Mouse (Mus musculus) liver, adult 2 months (tissue): ENCODE data around the gene BC107364. TPM values are rescaled to one million over a fixed set of nuclear protein-coding genes. Genes with fewer than 3 reads are reported as not detected.
A peak's percentile ranks its signal among the peaks of the same experiment; 100 is the strongest.

Source experiments
- DNase-seq: peaks from one replicate; pipeline ENCODE4 v3.0.0-alpha.2; 2011; ENCODE audit warnings: low read depth, low spot score; ENCODE audit errors: extremely low read depth
- H3K27ac ChIP-seq: fragments of 200-500 bp; replicated peaks from 2 replicates; pipeline ENCODE4 v1.5.1; 2012; ENCODE audit warnings: low read depth, mild to moderate bottlenecking, control low read depth, inconsistent platforms, low read length; ENCODE audit not compliant: insufficient read depth
- H3K27me3 ChIP-seq: fragments of 200-500 bp; 2 replicates; pipeline ENCODE4 v1.6.1; 2012; ENCODE audit warnings: mild to moderate bottlenecking, moderate library complexity, low read length, inconsistent platforms; ENCODE audit not compliant: control insufficient read depth, insufficient read depth
- H3K36me3 ChIP-seq: fragments of 200-500 bp; 2 replicates; pipeline ENCODE4 v1.6.1; 2012; ENCODE audit warnings: low read length, inconsistent platforms; ENCODE audit not compliant: control insufficient read depth, insufficient read depth
- H3K4me1 ChIP-seq: fragments of 200-500 bp; 2 replicates; pipeline ENCODE4 v1.6.1; 2011; ENCODE audit warnings: low read length; ENCODE audit not compliant: control insufficient read depth, insufficient read depth
- H3K4me3 ChIP-seq: fragments of 200-500 bp; 2 replicates; pipeline ENCODE4 v1.5.1; 2011; ENCODE audit warnings: low read depth, mild to moderate bottlenecking, control low read depth, low read length, moderate library complexity; ENCODE audit not compliant: insufficient read depth
- H3K79me2 ChIP-seq: fragments of 200-500 bp; 2 replicates; pipeline ENCODE4 v1.6.1; 2012; ENCODE audit warnings: inconsistent platforms, mild to moderate bottlenecking, low read length, moderate library complexity; ENCODE audit not compliant: control insufficient read depth, insufficient read depth
- H3K9ac ChIP-seq: fragments of 200-500 bp; 2 replicates; pipeline ENCODE4 v1.6.1; 2012; ENCODE audit warnings: low read depth, mild to moderate bottlenecking, control low read depth, inconsistent platforms, low read length
- CTCF ChIP-seq: fragments of 200-500 bp; IDR thresholded peaks from 2 replicates; pipeline ENCODE4 v1.5.1; 2011; ENCODE audit warnings: low read depth, low read length, control low read depth
- POLR2A ChIP-seq: fragments of 200-500 bp; IDR thresholded peaks from 2 replicates; pipeline ENCODE4 v1.6.1; 2011; ENCODE audit warnings: low read length, control low read depth; ENCODE audit not compliant: insufficient read depth; ENCODE audit errors: extremely low read depth
- WGBS: fragments of 180-500 bp; shearing (Covaris S2); methylation state at CpG from one replicate; pipeline ENCODE4 v1.1.7; 2018; 5-methylcytosine and 5-hydroxymethylcytosine counted together
- polyA plus RNA-seq: library from polyadenylated mRNA; depleted of rRNA; stranded (reverse); fragments of >200 nt; gene quantifications from 2 replicates; pipeline ENCODE4 v1.2.3, GENCODE M21; 2012
- total RNA-seq: library from RNA; depleted of rRNA; stranded (reverse); fragments of >200 nt; gene quantifications from 2 replicates; pipeline ENCODE4 v1.2.3, GENCODE M21; 2014

The BC107364 gene
- total and polyA plus RNA-seq, 2 experiments = not detected

GRCm38 (mm10) chr3:96416595-96416994 is 35.5 kb downstream of the BC107364 start:
- H3K79me2 ChIP-seq = no peaks in the 10 kb centered on the region
- H3K27me3 ChIP-seq = no peaks in the 10 kb centered on the region
- 90% methylated on average over 6 of the region's 6 CpGs for WGBS
- TF ChIP-seq POLR2A (no peak), CTCF (no peak)
- no peak overlapping the region for H3K27ac ChIP-seq
- no peak for DNase-seq
- H3K4me3 ChIP-seq = no peak overlapping the region
- H3K4me1 ChIP-seq = peaks cover 4% of the 10 kb centered on the region; the same call in 1 of the 2 replicates
- H3K36me3 ChIP-seq = no peaks in the 10 kb centered on the region
- H3K9ac ChIP-seq = no peak overlapping the region

DNA sequence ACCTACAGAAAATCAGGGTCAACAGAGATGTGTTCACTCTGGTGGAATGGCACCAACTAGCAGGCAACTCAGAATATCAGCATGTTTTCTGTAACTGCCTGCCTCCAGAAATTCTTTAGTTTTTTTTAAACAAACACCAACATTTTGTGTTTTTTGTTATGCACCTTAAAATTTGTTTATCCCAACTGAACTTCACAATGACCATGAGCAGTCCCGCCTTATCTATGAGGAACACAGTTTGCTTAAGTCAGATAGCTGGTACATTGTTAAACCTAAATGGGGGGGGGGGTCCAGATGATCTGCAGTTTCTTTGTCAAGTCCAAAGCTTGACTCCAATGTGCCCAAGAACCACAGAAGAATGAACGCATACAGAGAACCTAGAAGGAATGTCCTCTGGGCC is 36.0 kb downstream of the BC107364 start:
- peaks cover 4% of the 10 kb centered on the region; the same call in 1 of the 2 replicates for H3K4me1 ChIP-seq
- H3K79me2 ChIP-seq = no peaks in the 10 kb centered on the region
- 95% methylated on average over 2 of the region's 2 CpGs for WGBS
- no peak overlapping the region for H3K9ac ChIP-seq
- no peak for TF ChIP-seq CTCF
- no peak for TF ChIP-seq POLR2A
- no peak overlapping the region for H3K27ac ChIP-seq
- DNase-seq = no peak
- H3K27me3 ChIP-seq = no peaks in the 10 kb centered on the region
- no peak overlapping the region for H3K4me3 ChIP-seq
- H3K36me3 ChIP-seq = no peaks in the 10 kb centered on the region

GRCm38 (mm10) chr3:96414951-96415327 is 37.2 kb downstream of the BC107364 start:
- TF ChIP-seq CTCF = no peak
- no peak for TF ChIP-seq POLR2A
- Histone ChIP-seq H3K4me1 (peaks cover 6% of the 10 kb centered on the region; the same call in 1 of the 2 replicates), H3K79me2 (no peaks in the 10 kb centered on the region), H3K9ac (no peak overlapping the region), H3K27me3 (no peaks in the 10 kb centered on the region), H3K36me3 (no peaks in the 10 kb centered on the region), H3K27ac (no peak overlapping the region), H3K4me3 (no peak overlapping the region)
- DNase-seq = no peak
- WGBS = 23% methylated on average over 7 of the region's 7 CpGs

- Histone ChIP-seq H3K4me3 (peak overlapping the region; percentile 73), H3K27me3 (no peaks in the 10 kb centered on the region), H3K9ac (peak overlapping the region; percentile 90), H3K79me2 (no peaks in the 10 kb centered on the region), H3K27ac (peak overlapping the region; percentile 91), H3K4me1 (peaks cover 10% of the 10 kb centered on the region; the same call in 1 of the 2 replicates), H3K36me3 (no peaks in the 10 kb centered on the region)
- no peak for TF ChIP-seq CTCF
- TF ChIP-seq POLR2A = peak; percentile 82
- DNase-seq = peak; percentile 80
- 2% methylated on average over 64 of the region's 64 CpGs for WGBS
Measured at GRCm38 (mm10) chr3:96414126-96414950, 37.8 kb downstream of the BC107364 start.

GRCm38 (mm10) chr3:96413581-96414125 is 38.5 kb downstream of the BC107364 start:
- H3K4me3 ChIP-seq = no peak overlapping the region

More at GRCm38 (mm10) chr3:96413581-96414125, 38.5 kb downstream of the BC107364 start:
- Histone ChIP-seq H3K27me3 (no peaks in the 10 kb centered on the region), H3K9ac (no peak overlapping the region), H3K4me1 (peaks cover 10% of the 10 kb centered on the region; the same call in 1 of the 2 replicates), H3K36me3 (no peaks in the 10 kb centered on the region), H3K27ac (no peak overlapping the region), H3K79me2 (no peaks in the 10 kb centered on the region)
- DNase-seq = no peak
- WGBS = 79% methylated on average over 9 of the region's 9 CpGs
- TF ChIP-seq POLR2A (no peak), CTCF (no peak)
